Mouse (Mus musculus) forebrain, embryonic 11.5 days (tissue): Measurements from ENCODE around the gene Ankrd27. TPM values are rescaled to one million over a fixed set of nuclear protein-coding genes. Genes with fewer than 3 reads are reported as not detected.
A peak's percentile ranks its signal among the peaks of the same experiment; 100 is the strongest.

ENCODE experiments used
- ATAC-seq: fragments of 200-750 bp; cut with Nextera tagmentation; replicated peaks from 2 replicates; pipeline ENCODE4 v1.8.0; 2017; ENCODE audit warnings: moderate TSS enrichment; ENCODE audit not compliant: low FRiP score
- DNase-seq: peaks from one replicate; pipeline ENCODE4 v3.0.0-alpha.2; 2017; ENCODE audit warnings: low spot score
- H3K27ac ChIP-seq: fragments of 300-500 bp; sonication (generic); 2 replicates; pipeline ENCODE4 v1.5.1; 2014; ENCODE audit warnings: low read depth, low read length
- H3K27me3 ChIP-seq: fragments of 300-500 bp; sonication (generic); 2 replicates; pipeline ENCODE4 v1.6.1; 2014; ENCODE audit warnings: mild to moderate bottlenecking, low read length, mixed read lengths; ENCODE audit not compliant: control insufficient read depth, insufficient read depth
- H3K36me3 ChIP-seq: fragments of 300-500 bp; sonication (generic); 2 replicates; pipeline ENCODE4 v1.6.1; 2014; ENCODE audit warnings: mild to moderate bottlenecking, low read length, moderate library complexity, mixed read lengths; ENCODE audit not compliant: control insufficient read depth, insufficient read depth
- H3K4me1 ChIP-seq: fragments of 300-500 bp; sonication (generic); replicated peaks from 2 replicates; pipeline ENCODE4 v1.6.1; 2014; ENCODE audit warnings: low read length, mixed read lengths; ENCODE audit not compliant: control insufficient read depth, insufficient read depth
- H3K4me2 ChIP-seq: fragments of 300-500 bp; sonication (generic); 2 replicates; pipeline ENCODE4 v1.6.1; 2014; ENCODE audit warnings: low read depth, mild to moderate bottlenecking, low read length, moderate library complexity, mixed read lengths; ENCODE audit not compliant: severe bottlenecking
- H3K4me3 ChIP-seq: fragments of 300-500 bp; sonication (generic); 2 replicates; pipeline ENCODE4 v1.5.1; 2014; ENCODE audit warnings: low read depth, low read length
- H3K9ac ChIP-seq: fragments of 300-500 bp; sonication (generic); 2 replicates; pipeline ENCODE4 v1.6.1; 2014; ENCODE audit warnings: low read length
- H3K9me3 ChIP-seq: fragments of 300-500 bp; sonication (generic); 2 replicates; pipeline ENCODE4 v1.6.1; 2016; ENCODE audit warnings: low read length, mixed read lengths; ENCODE audit not compliant: control insufficient read depth
- WGBS: fragments of 180-500 bp; shearing (Covaris S2); extraction: QIAGEN DNeasy Blood & Tissue Kit; methylation state at CpG from one replicate; pipeline ENCODE4 v1.1.7; 2014; 5-methylcytosine and 5-hydroxymethylcytosine counted together
- polyA plus RNA-seq: library from polyadenylated mRNA; unstranded; fragments of >200 nt; fragmentation: Nextera tagmentation; extraction: Ambion mirVana; gene quantifications from 2 replicates; pipeline ENCODE4 v1.2.1, GENCODE M21; 2014

Gene Ankrd27
- 30.5 and 35.9 TPM in 2 replicates for polyA plus RNA-seq

GRCm38 (mm10) chr7:35586055-35586905 lies at the start of gene Ankrd27:
Gene Ankrd27 (plus strand): TSS chr7:35586244.
- Histone ChIP-seq H3K9me3 (no peaks in the 10 kb centered on the region), H3K4me2 (peak within 1 kb of the TSS; percentile 98), H3K4me1 (peaks cover 15% of the 10 kb centered on the region; the same call in 1 of the 2 replicates), H3K27me3 (peaks cover 29% of the 10 kb centered on the region), H3K27ac (no peak within 1 kb of the TSS), H3K9ac (peak within 1 kb of the TSS; percentile 67), H3K4me3 (peak within 1 kb of the TSS; percentile 66), H3K36me3 (no peaks in the 10 kb centered on the region)
- DNase-seq (peak; percentile 96), ATAC-seq (peak; percentile 98)
- under 1% methylated on average over 49 of the region's 49 CpGs for WGBS

GRCm38 (mm10) chr7:35537562-35537961 lies 48.5 kb upstream of the Ankrd27 start, which contains the start of gene Tdrd12:
Gene Tdrd12 (minus strand): TSS chr7:35537745.
- H3K9me3 ChIP-seq, result no peaks in the 10 kb centered on the region
- WGBS, result 93% methylated on average over 17 of the region's 17 CpGs
- no peak for DNase-seq
- no peak within 1 kb of the TSS for H3K4me2 ChIP-seq
- no peaks in the 10 kb centered on the region for H3K36me3 ChIP-seq
- H3K27me3 ChIP-seq, result no peaks in the 10 kb centered on the region
- no peak within 1 kb of the TSS for H3K9ac ChIP-seq
- no peak for ATAC-seq
- H3K4me3 ChIP-seq, result no peak within 1 kb of the TSS
- H3K27ac ChIP-seq, result no peak within 1 kb of the TSS
- H3K4me1 ChIP-seq, result no peaks in the 10 kb centered on the region

- DNase-seq, result peak; percentile 70
- ATAC-seq, result no peak
- Histone ChIP-seq H3K36me3 (peaks cover 3% of the 10 kb centered on the region; the same call in 1 of the 2 replicates), H3K4me2 (no peak overlapping the region), H3K9me3 (no peaks in the 10 kb centered on the region), H3K27me3 (no peaks in the 10 kb centered on the region), H3K4me3 (no peak overlapping the region), H3K9ac (no peak overlapping the region), H3K4me1 (no peaks in the 10 kb centered on the region), H3K27ac (no peak overlapping the region)
- 35% methylated on average over 4 of the region's 4 CpGs for WGBS
Measured at GRCm38 (mm10) chr7:35545881-35546280, 40.2 kb upstream of the Ankrd27 start.

DNA sequence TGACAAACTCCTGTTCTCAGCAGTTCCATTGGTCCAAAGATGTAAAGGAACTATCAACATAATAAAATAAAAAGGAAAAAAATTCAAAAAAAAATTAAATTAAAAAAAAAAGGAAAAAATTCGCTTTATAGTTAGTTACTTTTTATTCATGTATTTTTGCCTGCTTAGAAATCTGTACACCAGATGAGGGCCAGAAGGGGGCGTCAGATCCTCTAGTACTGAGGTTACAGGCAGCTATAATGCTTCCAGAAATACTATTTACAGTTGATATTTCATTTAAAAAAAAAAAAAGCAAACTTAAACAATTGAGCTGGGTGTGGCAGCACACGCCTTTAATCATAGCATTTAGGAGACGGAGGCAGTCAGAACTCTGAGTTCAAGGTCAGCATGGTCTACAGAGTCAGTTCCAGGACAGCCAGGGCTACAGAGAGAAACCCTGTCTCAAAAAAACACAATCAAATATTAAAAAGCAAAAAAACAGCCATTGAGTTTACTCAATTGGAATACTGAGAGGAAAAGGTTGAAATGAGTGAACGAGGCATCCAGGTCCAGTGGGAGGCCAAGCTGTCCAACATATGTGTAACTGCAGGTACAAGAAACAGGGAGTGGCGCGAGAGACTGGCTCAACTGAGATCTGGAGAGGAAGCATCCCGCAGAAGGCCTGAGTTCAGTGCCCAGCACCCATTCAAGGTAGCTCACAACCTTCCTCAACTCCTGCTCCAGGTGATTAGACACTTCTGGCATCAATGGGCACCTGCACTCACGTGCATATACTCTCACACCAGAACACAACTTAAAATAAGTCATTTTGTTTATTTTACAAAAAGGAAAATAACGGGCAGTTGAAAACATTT lies 32.1 kb upstream of the Ankrd27 start:
- Histone ChIP-seq H3K27ac (no peak overlapping the region), H3K9me3 (no peaks in the 10 kb centered on the region), H3K4me2 (peak overlapping the region; percentile 92; the same call in 1 of the 2 replicates), H3K4me1 (0 out of 2 replicates have a peak, but pooled peaks cover 2% of the 10 kb centered on the region), H3K9ac (no peak overlapping the region), H3K4me3 (no peak overlapping the region; the same call in 1 of the 2 replicates), H3K36me3 (peaks cover 3% of the 10 kb centered on the region; the same call in 1 of the 2 replicates), H3K27me3 (no peaks in the 10 kb centered on the region)
- ATAC-seq (no peak), DNase-seq (no peak)
- 64% methylated on average over 10 of the region's 10 CpGs for WGBS

DNA sequence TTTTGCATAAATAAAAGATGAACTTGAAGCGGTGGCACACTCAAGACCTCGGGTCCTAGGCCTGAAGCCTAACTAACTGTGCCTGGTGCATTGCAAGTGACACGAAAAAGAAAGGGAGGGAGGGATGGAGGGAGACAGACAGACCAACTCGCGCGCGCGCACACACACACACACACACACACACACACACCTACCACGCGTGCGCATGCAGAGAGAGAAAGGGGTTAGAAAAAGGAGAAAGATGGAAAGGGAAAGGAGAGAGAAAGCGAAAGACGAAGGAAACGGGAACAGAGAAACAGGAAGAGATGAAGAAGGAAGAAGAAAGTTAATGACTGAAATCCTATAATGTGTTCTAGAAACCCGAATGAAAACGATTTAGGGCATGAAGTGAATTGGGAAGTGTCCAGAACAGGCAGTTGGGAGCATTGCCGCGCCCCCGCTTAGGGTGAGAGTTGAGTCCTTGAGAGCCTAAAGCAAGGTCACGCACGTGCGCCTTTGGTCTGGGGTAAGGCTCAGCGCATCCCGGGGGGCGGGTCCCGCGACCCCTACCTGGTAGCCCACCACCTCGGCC lies 31.4 kb upstream of the Ankrd27 start:
- H3K4me2 ChIP-seq, result peak overlapping the region; percentile 92
- peaks cover 3% of the 10 kb centered on the region; the same call in 1 of the 2 replicates for H3K36me3 ChIP-seq
- 0 out of 2 replicates have a peak, but pooled peaks cover 2% of the 10 kb centered on the region for H3K4me1 ChIP-seq
- peak overlapping the region; percentile 93 for H3K27ac ChIP-seq
- H3K9ac ChIP-seq, result peak overlapping the region; percentile 95
- peak overlapping the region; percentile 76 for H3K4me3 ChIP-seq
- no peaks in the 10 kb centered on the region for H3K27me3 ChIP-seq
- WGBS, result 3% methylated on average over 27 of the region's 28 CpGs
- ATAC-seq (no peak; the same call in 1 of the 2 replicates), DNase-seq (peak; percentile 65)
- no peaks in the 10 kb centered on the region for H3K9me3 ChIP-seq

DNA sequence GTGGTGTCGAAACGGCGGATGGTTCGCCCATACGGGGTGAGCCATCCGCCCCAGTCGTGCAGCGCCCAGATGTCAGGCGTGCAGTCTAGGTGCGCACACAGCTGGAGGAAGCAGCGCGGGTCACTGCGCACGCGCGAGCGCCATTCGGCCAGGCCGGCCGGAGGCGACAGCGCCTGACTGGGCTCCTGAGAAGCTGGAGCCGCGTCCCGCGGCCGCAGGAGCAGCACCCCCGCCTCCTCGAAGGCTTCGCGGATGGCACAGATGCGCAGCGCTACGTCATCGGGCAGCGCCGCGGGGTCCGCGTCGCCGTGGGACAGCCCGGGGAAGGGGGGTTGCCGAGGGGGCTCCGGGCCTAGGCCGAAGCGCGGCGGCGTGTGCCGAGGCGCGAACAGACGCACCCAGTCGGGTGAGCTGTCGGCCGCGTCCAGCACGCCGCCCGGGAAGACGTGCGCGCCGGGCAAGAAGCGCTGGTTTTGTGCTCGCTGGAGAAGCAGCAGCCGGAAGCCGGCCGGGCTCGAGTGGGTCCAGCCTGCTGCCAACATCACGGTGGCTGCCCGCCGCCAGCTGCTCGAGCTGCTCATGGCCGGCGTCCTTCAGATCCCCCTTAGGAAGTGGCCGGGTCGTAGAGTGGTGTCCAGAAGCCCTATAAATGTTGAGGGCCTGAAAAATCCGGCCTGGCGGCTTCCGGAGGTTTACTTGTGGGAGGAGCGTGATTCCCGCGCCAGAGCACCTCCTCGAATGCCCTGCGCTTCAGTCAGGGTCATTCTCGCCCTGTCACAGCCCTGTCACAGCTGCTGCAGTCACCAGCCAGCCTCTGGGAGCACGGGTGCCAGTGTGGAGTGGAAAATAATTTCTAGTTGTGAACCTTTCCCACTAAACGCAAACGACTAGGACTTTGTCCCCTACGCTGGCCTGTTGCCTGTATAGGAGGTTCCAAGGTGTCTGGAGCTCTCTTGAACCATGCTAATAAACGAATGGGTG lies 30.5 kb upstream of the Ankrd27 start:
- ATAC-seq, result peak; percentile 94
- under 1% methylated on average over 91 of the region's 93 CpGs for WGBS

DNA sequence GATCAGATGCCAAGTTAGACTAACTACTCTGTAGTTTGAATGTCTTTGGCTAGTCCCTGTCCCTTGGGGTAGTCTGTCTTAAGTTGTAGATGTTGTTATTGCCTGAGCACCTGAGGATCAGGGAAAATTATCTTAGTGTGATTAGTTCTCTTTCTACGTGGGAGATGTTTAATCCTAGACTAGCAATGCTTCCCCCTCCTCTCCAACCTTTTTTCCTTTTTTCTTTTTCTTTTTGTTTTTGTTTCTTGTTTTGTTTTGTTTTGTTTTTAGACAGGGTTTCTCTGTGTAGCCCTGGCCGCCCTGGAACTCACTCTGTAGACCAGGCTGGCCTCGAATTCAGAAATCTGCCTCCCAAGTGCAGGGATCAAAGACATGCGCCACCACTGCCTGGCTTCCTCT lies 29.8 kb upstream of the Ankrd27 start, which contains the start of gene Nudt19:
Nudt19 (minus strand) TSS at position 100 of the 399 bp plus-strand sequence.
- no peak for DNase-seq
- no peaks in the 10 kb centered on the region for H3K27me3 ChIP-seq
- no peaks in the 10 kb centered on the region for H3K9me3 ChIP-seq
- H3K4me3 ChIP-seq, result peak within 1 kb of the TSS; percentile 76
- no peak for ATAC-seq
- peak within 1 kb of the TSS; percentile 95 for H3K9ac ChIP-seq
- H3K4me1 ChIP-seq, result 0 out of 2 replicates have a peak, but pooled peaks cover 2% of the 10 kb centered on the region
- H3K4me2 ChIP-seq, result peak within 1 kb of the TSS; percentile 92
- H3K27ac ChIP-seq, result peak within 1 kb of the TSS; percentile 93
- H3K36me3 ChIP-seq, result no peaks in the 10 kb centered on the region
- 71% methylated on average over 4 of the region's 4 CpGs for WGBS

More for the DNA sequence above, 30.5 kb upstream of the Ankrd27 start:
- Histone ChIP-seq H3K4me1 (0 out of 2 replicates have a peak, but pooled peaks cover 2% of the 10 kb centered on the region), H3K9me3 (no peaks in the 10 kb centered on the region), H3K9ac (peak overlapping the region; percentile 95), H3K27me3 (no peaks in the 10 kb centered on the region), H3K36me3 (no peaks in the 10 kb centered on the region), H3K4me2 (peak overlapping the region; percentile 92), H3K27ac (peak overlapping the region; percentile 93), H3K4me3 (peak overlapping the region; percentile 76)
- peak; percentile 95 for DNase-seq
